Mouse (Mus musculus) olfactory bulb, adult 2 months (tissue): ENCODE data around the gene Ccl3.

Source experiments
- CTCF ChIP-seq: fragments of 200-500 bp; IDR thresholded peaks from 2 replicates; pipeline ENCODE4 v1.5.1; 2012; ENCODE audit warnings: low read depth, mild to moderate bottlenecking, low read length, moderate library complexity; ENCODE audit not compliant: insufficient read depth
- POLR2A ChIP-seq: fragments of 200-500 bp; IDR thresholded peaks from 2 replicates; pipeline ENCODE4 v1.6.1; 2012; ENCODE audit warnings: mild to moderate bottlenecking, low read depth, low read length, moderate library complexity; ENCODE audit not compliant: insufficient read depth

DNA sequence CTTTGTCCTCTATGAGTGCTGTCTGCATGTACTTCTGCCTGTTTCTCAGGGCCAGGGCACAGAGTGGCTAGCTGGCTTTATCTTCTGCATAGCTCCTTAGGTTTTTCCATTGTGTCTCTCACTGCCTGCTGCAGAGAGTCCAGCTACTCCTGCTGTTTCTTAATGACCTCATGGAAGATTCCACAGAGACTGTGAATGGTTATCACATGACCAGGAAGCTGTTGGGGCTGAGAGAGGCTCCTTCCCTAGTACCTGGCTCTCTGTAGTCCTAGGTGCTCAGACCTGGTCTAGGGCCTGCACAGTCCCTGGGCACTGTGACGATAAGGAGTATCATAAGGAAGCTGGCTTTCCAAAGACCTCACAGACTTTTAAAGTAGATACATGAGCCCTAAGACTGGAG, 18.5 kb downstream of the Ccl3 start:
- no peak for TF ChIP-seq POLR2A
- no peak for TF ChIP-seq CTCF
